Mouse (Mus musculus) thymus, postnatal 0 days (tissue): ENCODE measurements around the gene Ctdsp1. TPM values are rescaled to one million over a fixed set of nuclear protein-coding genes. Genes with fewer than 3 reads are reported as not detected.

ENCODE experiments used
- DNase-seq: peaks from one replicate; pipeline ENCODE4 v3.0.0-alpha.2; 2015; ENCODE audit warnings: low spot score
- microRNA counts: library from miRNA; unstranded; fragments of <30 nt; microRNA quantifications from one replicate; lab custom pipeline; 2015
- microRNA-seq: library from miRNA; unstranded; fragments of <30 nt; microRNA quantifications from one replicate; pipeline ENCODE4, GENCODE M21; 2016; ENCODE audit warnings: borderline number of aligned reads
- polyA plus RNA-seq: library from polyadenylated mRNA; unstranded; fragments of >200 nt; fragmentation: Nextera tagmentation; extraction: Ambion mirVana; gene quantifications from 2 replicates; pipeline ENCODE4 v1.2.1, GENCODE M21; 2015

Gene Ctdsp1
- polyA plus RNA-seq, 1 experiment from 2014 or later: 56.1 TPM

- DNase-seq: no peak
These were observed 53.2 kb downstream of the Ctdsp1 start for GRCm38 (mm10) chr1:74444538-74444937.

MicroRNAs encoded within 50 kb of the gene (microRNA counts, 519-probe panel; counts per million panel counts)
- 6,357 counts per million, percentile 91 among the panel's probes with 10 or more counts for microRNA mmu-miR-26b (lab: Ali Mortazavi, UCI)

Small RNAs within 50 kb of the gene (microRNA-seq; reads per million reads assigned to microRNA genes)
- 74,738 reads per million, percentile 100 among the genes with 10 or more reads in this experiment for gene Mir26b

Other genes with a start within 250 kb of the Ctdsp1 start
- 0.15 and 0.20 TPM in 2 replicates for gene Cxcr2, start 237.5 kb upstream of the Ctdsp1 start, polyA plus RNA-seq
- gene Cxcr1, start 196.9 kb upstream of the Ctdsp1 start, polyA plus RNA-seq: not detected in 2 replicates
- gene Arpc2, start 155.4 kb upstream of the Ctdsp1 start, polyA plus RNA-seq: 648 and 659 TPM in 2 replicates
- 0.35 and 0.92 TPM in 2 replicates for gene Gpbar1, start 113.0 kb upstream of the Ctdsp1 start, polyA plus RNA-seq
- 195 and 200 TPM in 2 replicates for gene Aamp, start 106.8 kb upstream of the Ctdsp1 start, polyA plus RNA-seq
- 84.9 and 93.3 TPM in 2 replicates for gene Pnkd, start 106.6 kb upstream of the Ctdsp1 start, polyA plus RNA-seq
- 10.9 and 12.2 TPM in 2 replicates for gene Tmbim1, start 85.9 kb upstream of the Ctdsp1 start, polyA plus RNA-seq
- gene Catip, start 29.4 kb upstream of the Ctdsp1 start, polyA plus RNA-seq: 0.20 and 0.33 TPM in 2 replicates
- gene Slc11a1, start 16.3 kb upstream of the Ctdsp1 start, polyA plus RNA-seq: 5.6 and 6.1 TPM in 2 replicates
- 0.29 and 0.30 TPM in 2 replicates for gene Vil1, start 17.9 kb downstream of the Ctdsp1 start, polyA plus RNA-seq
- 63.2 and 66.6 TPM in 2 replicates for gene Cnot9, start 114.5 kb downstream of the Ctdsp1 start, polyA plus RNA-seq
- 0.53 and 1.1 TPM in 2 replicates for gene Plcd4, start 151.4 kb downstream of the Ctdsp1 start, polyA plus RNA-seq
- gene Usp37, start 152.8 kb downstream of the Ctdsp1 start, polyA plus RNA-seq: 20.8 and 21.9 TPM in 2 replicates
- gene Zfp142, start 196.7 kb downstream of the Ctdsp1 start, polyA plus RNA-seq: 4.3 and 4.7 TPM in 2 replicates
- gene Bcs1l, start 196.8 kb downstream of the Ctdsp1 start, polyA plus RNA-seq: 14.0 and 14.2 TPM in 2 replicates
- 27.7 and 29.7 TPM in 2 replicates for gene Rnf25, start 209.9 kb downstream of the Ctdsp1 start, polyA plus RNA-seq
- gene Stk36, start 209.9 kb downstream of the Ctdsp1 start, polyA plus RNA-seq: 1.3 and 2.0 TPM in 2 replicates